Mouse (Mus musculus) CD4-positive, CD25-positive, alpha-beta regulatory T cell, adult 2 months (primary cell): ENCODE measurements around the gene Mx1.

Source experiments
- DNase-seq: peaks from one replicate; pipeline ENCODE4 v3.0.0-alpha.2; 2012; ENCODE audit warnings: low read depth, low spot score

The Mx1 gene

GRCm38 (mm10) chr16:97447386-97447785 is 15.3 kb downstream of the Mx1 start:
- DNase-seq, result no peak

DNA sequence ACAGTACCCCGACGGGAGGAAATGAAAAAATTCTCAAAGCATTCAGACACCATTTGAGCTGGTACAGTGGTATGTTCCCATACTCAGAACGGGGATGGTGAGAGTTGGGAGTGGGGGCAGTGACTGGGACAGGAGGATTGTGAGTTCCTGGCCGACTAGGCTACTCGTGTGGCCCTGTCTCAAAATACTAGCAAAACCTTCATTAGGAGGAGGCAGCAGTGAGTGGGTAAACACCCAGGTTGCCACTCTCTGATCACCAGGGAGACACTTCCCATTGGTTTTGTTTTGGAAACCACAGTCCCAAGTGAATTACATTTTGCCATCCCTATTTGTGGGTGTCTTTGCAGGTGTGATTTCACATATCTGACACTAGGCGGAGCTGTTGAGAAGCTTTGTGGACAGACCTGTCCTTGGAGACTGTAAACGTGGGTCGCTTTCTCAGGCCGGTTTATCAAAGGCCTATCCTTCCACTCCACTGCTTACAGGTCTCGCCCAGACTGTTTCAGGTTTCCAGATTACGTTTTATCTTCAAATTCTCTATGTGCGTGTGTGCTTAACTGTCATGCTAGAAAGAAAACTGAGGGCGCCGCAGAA is 18.9 kb downstream of the Mx1 start:
- DNase-seq, result peak; percentile 79

DNA sequence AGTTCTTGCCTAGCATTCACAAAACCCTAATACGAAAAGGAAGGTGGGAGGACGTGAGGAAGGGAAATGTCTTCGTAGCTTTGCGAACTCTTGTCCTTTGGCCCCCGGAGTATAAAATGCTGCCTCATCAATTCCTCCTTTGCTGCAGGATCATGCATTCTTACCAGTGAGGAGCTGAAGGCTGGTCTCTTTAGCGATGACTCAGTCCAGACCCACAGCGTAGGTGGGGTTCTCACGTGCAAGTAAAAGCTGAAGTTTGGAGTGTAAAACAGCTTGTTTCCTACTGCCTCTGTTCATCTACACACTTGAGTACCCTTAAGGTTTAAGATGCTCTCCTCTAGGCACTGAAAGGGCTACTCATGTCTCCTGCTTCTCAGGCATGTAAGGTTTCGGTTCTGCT is 20.7 kb downstream of the Mx1 start:
- no peak for DNase-seq

- no peak for DNase-seq
These were observed 24.5 kb downstream of the Mx1 start for GRCm38 (mm10) chr16:97438191-97438590.

- DNase-seq, result no peak
These were observed 25.2 kb downstream of the Mx1 start for GRCm38 (mm10) chr16:97437448-97438056.

DNA sequence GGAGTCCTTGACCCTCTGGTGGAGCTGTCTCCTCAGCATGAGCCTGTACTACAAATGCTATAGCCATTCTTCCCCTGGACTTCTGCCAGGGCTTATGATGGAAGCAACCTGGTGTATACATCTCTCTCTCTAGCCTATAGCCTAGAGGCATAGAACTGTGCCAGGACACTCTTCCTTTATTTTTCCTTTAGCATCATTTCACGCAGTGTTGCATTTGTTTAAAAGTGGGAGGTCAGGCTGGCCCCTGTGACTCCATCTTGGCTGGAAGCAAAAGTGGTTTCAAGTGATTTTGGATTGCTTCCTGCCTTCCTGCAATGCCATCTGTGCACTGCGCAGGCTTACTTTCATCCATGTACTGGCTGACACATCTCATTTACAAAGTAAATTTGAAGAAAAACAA is 28.5 kb downstream of the Mx1 start:
- no peak for DNase-seq

DNA sequence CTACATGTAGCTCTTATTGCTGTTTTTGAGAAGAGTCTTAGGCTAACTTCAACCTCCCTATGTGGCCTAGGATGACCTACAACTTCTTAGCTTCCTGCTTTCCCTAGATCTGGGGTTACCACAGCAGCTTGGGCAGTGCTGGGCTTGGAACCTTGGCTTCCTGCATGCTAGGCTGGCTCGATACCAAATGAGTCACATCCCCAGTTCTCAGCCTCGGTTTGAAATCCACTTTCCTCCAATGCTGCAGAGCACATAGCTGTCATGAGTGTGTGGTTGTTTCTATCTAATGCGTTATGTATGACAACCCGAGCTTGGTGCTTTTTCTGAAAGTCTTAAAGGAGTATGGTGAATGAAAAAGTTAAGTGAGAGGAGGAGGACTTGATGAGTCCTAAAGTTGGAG is 31.4 kb downstream of the Mx1 start:
- no peak for DNase-seq

DNA sequence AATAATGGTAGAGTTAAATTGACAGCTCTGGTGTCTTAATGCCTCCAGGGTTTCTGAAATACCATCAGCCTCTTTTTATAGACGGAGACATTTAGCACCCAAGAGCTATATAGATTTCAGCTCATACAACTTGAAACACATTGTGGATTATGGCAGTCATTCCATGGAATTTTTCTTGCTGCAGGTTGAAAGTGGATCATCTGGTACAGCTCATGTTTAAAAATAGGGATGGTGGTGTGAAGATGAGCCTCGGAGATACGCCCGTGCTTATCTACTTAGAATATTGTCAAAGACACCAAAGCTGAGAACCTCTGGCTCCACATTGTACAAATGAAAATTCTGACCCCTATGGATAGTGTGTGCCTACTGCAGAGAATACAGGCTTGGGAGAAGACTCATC is 32.6 kb downstream of the Mx1 start:
- DNase-seq, result no peak

DNA sequence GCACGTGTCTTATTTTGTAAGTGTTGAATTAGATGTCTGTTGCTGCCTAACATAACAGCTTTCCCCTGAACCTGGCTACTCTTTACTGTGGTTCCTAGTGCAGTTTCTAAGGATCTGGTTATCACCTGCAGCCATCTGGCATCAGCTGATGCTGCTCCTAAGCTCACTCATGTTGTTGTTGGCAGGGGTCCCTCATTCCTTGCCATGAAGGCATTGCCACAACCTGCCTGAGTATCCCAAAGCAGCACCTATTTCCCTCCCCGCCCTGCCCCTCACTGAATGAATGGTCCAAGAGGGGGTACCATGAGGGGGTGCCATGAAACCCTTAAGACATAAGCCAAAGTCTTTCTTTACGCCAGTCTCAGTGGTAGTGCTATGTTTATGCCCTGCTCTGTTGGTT is 34.7 kb downstream of the Mx1 start:
- DNase-seq, result no peak

- no peak for DNase-seq
These were observed 39.1 kb downstream of the Mx1 start for GRCm38 (mm10) chr16:97423627-97424026.

GRCm38 (mm10) chr16:97421671-97422070 is 41.0 kb downstream of the Mx1 start:
- DNase-seq, result no peak

GRCm38 (mm10) chr16:97418749-97419453 is 43.8 kb downstream of the Mx1 start:
- no peak for DNase-seq

GRCm38 (mm10) chr16:97417896-97418542 is 44.7 kb downstream of the Mx1 start:
- DNase-seq, result peak; percentile 24

DNA sequence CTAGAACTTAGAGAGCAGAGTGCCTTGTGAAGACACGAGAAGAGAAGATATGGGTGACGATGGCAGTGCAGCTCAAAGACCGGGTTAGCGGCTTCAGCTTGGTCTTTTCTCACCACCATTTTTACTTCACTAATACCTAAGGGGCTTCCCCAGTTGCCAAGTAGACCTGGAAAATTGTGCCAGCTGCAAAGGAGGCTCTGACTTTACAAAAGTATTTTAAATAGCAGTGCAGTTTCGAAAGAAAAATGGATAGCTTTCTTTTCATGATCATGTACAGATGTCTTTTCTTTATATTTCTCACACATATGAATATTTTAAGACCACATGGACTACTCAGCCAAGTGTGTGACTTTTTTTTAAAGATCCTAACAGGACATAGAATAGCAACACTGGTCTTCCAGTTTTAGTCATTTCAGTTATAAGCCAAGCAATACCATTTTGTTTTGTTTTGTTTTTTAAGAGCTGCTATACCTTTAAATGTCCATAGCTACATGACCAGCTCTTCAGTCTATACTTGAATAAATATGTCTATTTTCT is 57.2 kb downstream of the Mx1 start:
- DNase-seq, result no peak

GRCm38 (mm10) chr16:97402213-97402785 is 60.4 kb downstream of the Mx1 start:
- DNase-seq, result peak; percentile 16

DNA sequence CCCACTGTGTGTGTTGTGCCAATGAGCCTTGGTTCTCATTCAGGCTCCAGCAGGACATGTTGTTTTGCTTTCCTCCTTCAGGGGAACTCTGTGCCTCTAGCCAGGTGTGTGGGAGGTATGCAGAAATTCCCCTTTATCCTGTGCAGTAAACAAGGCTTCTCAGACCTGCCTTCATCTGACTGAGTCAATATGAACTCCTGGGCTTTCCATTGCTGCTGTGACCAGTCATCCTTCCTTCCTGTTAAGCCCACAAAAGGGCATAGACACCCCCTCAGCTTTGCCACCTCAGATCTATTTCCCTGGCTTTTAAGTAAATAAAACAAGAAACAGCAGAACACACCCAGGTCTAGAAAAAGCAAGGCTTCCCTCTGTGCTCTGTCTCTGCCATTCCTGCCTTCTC is 61.0 kb downstream of the Mx1 start:
- DNase-seq, result peak; percentile 35

DNA sequence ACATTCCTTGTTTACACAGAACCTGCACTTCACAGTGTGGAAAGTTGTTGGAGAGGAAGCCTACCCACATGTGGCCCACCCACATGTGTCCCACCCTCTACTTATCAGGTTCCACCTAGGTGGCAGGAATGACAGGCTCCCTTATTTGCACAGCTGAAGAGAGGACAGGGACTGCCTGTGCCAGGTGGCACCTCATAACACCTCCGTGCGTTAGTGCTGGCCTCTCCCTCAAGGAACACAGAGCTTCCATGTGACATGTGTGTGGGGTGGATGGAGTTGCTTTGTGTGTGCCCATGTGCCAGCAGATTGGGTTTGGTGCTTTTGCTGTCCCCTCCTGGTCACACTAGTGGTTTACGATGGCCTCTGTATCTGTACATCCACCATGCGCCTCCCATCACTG is 62.7 kb downstream of the Mx1 start:
- DNase-seq, result no peak

- DNase-seq, result no peak
These were observed 64.7 kb downstream of the Mx1 start for GRCm38 (mm10) chr16:97397945-97398531.
